Mouse (Mus musculus) heart, adult 18-20 months (tissue): Measurements from ENCODE around the gene Sf3a1. TPM values are rescaled to one million over a fixed set of nuclear protein-coding genes. Genes with fewer than 3 reads are reported as not detected.

Source experiments
- DNase-seq, 2 experiments: peaks; one replicate each; pipeline ENCODE4 v3.0.0; 2021 to 2022; ENCODE audit warnings: mixed read lengths in 1 of 2
- total RNA-seq, 2 experiments: library from RNA; stranded (reverse); gene quantifications; 2 replicates each; pipeline ENCODE4 v1.2.3; 2021

The Sf3a1 gene
- total RNA-seq, 2 experiments from 2014 or later, result 33.4 to 38.3 TPM

DNA sequence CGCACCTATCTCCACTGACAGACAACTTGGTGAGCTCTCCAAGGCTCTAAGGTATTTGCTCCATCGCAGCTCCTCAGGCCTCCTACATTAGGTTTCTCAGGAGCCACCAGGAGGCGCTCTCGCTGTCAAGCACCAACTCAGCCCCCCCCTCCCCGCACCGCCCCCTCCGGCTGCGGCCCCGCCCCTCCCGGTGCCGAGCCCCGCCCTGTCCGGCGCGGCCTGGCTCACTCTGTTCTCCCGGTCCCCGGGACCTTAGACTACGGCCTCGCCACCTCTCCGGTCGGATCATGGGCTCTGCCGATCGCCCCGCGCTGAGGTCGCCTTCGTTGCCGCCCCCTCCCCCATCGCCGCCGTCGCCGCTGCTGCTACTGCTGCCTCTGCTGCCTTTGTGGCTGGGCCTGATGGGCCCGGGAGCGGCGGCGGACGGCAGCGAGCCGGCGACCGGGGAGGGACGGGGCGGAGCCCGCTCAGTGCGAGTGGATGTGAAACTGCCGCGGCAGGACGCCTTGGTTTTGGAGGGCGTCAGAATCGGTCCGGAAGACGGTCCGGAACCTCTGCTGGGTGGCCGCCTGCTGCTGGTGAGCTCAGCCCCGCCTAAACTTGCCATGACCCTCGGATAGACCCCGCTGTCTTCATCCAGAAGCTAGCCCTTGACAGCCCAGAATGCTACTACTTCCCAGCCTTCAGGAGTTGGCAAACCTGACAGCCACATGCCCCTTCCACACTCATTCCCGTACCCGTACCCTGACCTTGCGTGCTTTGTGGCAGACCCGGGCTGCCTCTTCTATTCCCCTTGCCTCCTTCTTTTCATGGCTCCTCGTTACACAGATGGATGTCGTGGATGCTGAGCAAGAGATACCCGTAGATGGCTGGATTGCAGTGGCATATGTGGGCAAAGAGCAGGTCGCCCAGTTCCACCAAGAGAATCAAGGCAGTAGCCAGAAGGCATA is 24.9 kb upstream of the Sf3a1 start, which contains the start of gene Rnf215:
Gene Rnf215, plus strand, starts transcription at position 217 of the 950 bp plus-strand sequence.
- peak; percentile 91 to 94 for DNase-seq

DNA sequence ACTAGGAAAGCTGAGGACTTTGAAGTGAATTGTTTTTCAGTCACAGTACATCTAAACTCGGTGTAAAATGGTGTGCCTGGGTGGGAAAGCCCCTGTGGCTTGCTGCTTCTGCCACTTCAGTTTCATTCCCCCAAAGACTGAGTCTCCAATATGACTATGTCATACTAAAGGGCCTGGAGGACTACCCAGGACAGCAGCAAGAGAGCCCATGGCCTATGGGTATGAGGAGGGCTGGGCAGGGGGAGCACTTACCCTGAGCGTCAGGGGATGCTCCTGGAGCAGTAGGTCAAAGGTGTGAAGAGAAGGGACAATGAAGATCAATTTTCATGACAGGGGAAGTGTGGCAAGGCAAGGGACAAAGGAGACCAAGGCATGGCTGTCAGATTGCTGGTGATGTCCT is 21.2 kb upstream of the Sf3a1 start:
- DNase-seq, result no peak

DNA sequence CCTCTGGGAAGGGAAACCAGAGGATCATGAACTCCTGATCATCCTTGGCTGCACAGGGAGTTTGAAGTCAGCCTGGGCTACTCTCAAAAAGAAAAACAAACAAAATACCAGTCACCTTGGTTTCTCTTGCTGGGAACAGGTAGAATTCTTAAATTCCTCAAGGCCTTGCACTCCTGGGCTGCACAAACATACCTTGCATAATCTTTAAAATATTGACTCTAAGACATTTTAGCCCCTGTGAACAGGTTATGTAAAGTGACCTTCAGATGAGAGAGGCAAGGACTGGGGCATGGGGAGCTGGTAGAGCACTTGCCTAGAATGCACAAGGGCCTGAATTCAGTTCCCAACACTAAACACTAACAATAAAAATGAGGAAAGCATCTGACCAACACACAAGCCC is 18.6 kb upstream of the Sf3a1 start:
- no peak for DNase-seq

DNA sequence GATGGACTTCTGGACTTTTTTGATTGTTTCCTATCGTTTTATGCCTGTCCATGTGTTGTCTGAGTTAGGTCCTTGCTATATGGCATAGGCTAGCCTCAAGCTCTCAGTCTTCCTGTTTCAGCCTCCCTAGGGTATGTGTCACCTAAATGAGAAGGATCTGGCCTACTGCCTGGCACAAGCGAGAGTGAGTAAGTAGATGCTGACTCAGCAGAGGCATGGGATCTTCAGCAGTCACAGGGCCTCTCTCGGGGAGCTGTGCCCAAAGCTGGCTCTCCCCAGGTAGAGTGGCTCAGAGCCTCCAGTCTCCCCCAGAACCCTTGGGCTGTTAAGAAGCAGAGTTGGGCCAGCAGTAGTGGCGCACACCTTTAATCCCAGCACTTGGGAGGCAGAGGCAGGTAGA is 17.8 kb upstream of the Sf3a1 start:
- DNase-seq, result no peak

DNA sequence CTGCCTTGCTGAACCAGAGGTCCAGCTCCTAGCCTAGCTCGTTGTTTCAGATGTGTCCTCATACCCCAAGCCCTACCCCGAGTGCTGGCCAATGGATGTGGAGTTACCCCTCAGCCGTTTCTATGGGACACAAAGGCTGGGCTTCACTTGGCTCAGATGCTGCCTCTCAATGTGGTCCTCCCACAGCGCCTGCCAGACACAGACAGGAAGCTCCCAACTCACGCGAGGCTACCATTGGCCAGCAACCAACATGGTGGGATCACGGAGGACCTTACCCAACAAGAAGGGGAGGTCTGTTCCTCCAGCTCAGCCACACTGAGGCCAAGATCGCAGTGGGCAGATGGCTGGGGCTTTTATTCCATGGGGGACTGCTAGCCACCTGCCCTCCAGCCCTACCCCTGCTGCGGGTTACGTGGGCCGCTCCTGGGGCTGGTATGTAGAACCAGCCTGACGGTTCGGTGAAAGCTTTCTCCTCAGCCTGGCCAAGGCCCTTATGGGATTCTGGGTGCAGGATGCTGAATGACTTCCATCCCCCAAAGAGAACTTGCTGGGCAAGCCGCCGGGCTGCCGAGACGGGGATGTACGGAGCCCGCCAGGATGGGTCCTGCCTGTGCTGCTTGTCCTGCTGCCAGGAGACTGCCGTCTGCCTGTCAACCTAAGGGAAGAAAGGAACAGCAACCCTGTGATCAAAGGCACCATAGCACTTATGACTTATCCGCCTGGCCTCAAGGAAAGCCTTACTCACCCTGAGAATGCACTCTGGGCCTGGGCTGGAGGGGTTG is 16.7 kb upstream of the Sf3a1 start:
- no peak for DNase-seq

DNA sequence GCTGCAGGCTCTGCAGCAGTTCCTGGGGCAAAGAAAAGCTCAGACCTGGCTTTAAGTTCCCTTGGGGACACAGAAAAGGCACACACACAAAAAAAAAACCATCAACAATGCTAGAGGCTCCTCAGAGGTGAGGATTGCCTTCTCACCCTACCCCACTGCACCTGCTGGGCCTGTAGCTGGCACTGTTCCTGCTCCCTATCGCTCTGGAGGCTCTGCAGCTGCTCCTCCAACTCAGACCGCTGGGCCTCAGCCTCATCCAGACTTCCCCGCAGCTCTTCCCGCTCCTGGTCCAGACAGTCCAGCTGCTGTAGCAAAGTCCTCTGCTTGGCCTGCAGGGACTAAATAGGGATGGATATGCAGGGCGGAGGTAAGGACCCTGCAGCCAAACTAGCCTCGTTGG is 13.8 kb upstream of the Sf3a1 start:
- no peak for DNase-seq

DNA sequence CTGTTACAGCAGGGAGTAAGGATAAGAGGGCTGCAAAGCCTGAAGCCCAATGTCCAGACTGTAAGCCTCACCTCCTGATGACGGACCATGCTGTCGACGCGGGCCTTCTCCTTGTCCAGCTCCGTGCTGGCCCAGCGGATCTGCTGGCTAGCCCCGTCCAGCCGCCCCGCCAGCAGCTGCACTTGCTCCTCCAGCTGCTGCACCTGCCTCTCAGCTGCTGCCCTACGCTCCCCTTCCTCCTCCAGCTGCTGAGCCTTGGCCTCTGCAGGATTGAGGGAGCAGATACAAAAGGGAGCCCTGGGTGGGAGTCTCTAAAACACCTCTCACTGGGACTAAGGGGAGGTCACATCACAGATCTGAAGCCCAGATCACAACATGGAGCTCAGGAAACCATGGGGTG is 13.1 kb upstream of the Sf3a1 start:
- DNase-seq, result no peak

DNA sequence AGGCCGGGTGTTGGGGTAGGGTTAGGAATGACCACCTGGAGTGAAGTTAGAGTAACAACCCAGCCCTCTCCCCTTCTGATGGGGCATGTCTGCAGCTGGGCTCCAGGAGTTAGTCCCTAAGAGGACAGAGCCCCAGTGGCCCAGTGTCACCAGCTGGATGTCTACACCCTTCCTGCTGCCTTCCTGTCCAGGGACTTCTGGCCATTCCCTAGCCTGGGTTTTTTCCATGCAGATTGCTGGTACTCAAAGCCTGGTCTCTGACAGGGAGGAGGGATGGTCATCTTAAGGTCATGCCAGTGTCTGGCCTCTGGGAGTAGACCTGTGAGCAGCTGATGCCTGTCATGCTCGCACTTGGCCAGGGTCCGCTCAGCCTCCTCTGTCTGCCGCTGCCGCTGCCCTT is 12.0 kb upstream of the Sf3a1 start:
- DNase-seq, result peak; percentile 26 to 71

DNA sequence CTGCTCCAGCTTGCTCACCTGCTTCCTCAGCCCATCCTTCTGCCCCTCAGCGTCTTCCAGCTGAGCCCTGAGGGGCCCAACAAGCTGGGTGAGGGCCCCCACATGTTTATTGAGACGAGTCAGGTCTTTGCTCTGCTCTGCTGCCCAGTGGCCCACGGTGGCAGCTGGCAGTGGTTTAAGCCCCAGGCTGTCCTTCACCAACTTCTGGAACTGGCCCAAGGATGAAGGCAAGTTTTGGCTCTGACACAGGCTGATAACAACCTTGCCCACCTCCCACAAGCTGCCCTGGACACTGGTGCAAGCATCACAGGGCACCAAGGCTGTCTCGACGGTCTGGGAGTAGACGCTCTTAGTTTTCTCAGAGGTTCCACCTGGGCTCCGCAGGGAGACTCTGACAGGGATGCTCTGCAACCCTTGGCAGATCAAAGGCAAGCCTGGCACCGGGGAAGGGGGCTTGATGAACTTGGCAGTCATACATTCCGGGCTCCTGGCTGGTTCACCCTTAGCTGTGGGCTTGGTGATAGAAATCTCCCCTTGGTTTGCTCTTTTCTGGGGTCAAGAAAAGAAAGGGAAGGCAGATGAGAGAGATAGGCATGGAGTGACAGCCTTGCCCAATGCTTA is 11.5 kb upstream of the Sf3a1 start:
- DNase-seq, result no peak

DNA sequence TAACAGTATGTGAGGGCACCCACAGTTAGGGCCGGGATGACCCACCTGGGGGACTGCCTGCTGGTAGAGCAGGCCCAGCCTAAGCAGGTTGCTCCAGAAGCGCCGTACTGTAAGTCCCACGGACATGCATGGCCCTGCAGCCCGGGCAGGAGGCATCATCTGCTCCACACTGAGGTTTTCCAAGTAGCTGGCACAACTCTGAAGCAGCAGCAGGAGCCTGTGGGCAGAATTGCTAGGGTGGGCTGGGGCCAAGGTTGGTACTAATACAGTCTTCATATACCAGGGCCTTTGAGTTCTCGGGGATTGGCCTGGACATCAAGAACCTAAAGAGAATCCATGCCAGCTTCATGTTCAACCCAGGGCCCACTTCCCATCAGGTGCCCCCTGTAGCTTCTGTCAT is 10.3 kb upstream of the Sf3a1 start:
- DNase-seq, result no peak

DNA sequence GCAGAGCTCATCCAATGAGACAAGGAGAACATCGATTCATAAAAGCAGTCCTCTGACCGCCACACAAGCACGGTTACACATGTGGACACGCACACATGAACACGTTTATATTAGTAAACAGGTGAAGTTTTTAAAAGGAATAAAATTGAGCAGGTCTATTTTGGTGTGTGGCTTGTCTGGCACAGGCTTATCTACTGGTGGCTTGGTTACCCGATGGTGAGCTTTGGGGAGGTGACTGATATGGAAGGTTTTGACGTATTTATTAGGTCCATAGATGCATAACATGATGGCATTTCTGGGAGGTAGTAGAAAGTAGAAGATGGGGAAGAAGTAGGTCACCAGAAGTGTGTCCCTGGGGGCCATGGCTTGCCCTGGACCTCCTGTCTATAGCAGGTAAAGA is 6.5 kb upstream of the Sf3a1 start:
- no peak for DNase-seq

DNA sequence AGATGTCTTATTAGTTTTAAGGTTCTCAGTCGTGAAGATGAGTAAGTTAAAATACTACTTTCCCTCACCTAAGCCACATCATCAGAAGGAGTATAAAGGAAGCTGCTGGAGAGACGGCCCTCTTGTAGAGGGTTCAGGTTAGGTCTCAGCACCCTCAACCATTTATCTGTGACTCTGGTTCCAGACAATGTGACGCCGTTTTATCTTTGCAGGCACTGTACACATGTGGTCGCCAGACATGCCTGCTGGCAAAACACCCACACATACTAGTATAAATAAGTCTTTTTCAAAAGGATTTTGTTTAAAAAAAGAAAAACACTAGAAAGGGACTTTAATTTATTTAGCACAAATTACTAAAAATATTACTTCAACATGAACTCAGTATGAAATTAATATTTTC is 4.5 kb upstream of the Sf3a1 start:
- no peak for DNase-seq

DNA sequence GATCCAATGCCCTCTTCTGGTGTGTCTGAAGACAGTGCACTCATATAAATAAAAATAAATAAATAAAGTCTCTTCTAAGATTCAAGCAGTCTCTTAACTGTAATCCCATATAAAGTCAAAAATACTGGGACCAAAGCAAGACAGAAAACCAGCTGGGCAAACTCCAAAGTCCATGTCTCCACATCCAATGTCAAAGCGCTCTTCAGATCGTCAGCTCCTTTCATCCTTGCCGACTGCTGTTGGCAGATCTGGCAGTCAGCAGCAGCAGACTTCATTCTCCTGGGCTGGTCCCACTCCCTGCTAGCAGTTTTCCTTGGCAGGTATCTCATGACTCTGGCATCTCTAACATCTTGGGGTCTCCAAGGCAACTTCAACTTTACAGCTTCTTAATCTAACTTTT is 1.5 kb upstream of the Sf3a1 start:
- DNase-seq, result no peak

DNA sequence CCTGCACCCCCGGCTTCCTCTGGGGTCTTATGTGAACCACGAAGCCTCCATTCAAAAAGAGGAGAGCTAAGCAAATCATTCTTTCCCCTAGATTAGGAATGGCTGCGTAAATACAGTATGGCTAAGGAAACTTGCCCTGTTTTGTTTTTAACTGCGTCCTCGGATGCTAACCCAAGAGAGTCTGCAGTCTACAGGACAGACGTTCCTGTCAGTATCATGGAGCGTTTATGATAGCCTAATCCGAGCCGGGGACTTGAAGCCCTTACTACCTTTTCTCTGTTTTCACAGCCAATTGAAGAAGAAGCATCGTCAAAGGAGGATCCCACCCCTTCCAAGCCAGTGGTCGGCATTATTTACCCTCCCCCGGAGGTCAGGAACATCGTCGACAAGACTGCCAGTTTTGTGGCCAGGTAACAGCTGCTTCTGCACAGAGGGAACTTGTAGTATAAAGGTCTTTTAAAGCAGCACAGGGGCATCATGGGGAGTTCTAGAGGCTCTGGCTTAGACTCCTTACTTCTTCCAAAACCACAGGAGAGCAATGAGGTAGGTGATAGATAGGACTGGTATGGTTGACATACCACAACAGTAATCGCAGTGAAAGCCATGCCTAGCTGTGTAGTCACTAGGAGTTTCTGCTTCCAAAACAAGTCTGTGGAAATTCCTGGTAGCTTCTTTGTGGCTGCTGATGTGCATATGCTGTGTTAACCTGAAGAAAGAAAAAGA is 769 bp downstream of the Sf3a1 start:
- no peak for DNase-seq

DNA sequence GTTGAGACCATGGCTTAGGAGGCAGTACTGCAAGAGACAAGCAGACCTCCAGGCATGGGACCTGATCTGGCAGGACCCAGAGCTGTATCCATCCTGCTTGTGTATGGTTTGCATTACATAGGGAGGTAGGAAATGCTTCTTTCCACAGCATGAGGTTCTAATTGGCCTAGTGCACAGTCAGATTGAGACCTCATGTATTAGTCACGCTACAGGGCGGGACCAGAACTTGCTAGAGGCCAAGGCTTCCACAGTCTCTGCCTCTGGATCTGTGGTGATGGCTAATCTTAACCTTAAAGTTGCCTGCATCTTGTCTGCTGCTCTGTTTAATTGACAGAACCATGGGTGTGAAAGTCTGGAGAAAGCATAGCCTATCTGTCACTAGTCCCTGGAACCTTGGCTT is 4.6 kb downstream of the Sf3a1 start:
- DNase-seq, result no peak

DNA sequence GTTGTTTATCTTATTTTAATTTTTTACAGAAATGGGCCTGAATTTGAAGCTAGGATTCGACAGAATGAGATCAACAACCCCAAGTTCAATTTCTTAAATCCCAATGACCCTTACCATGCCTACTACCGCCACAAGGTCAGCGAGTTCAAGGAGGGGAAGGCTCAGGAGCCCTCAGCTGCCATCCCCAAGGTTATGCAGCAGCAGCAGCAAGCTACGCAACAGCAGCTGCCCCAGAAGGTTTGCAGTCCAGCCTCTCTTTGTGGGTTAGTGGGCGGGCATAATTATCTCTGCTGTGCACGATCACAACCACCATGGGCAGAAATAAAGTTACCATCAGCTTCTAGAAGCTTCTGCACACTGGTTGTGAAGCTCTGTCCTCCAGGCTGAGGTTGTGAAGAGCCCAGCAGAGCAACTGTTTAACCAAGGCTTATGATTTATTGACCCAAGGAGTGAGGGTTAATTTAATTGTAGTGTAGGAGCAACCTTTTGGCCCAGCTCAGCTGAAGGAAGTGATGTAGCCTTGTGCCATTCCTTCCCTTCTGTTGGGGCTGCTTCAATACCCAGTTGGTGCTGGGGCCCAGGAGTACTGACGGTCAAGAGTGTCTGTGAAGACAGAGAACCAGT is 6.4 kb downstream of the Sf3a1 start:
- no peak for DNase-seq

DNA sequence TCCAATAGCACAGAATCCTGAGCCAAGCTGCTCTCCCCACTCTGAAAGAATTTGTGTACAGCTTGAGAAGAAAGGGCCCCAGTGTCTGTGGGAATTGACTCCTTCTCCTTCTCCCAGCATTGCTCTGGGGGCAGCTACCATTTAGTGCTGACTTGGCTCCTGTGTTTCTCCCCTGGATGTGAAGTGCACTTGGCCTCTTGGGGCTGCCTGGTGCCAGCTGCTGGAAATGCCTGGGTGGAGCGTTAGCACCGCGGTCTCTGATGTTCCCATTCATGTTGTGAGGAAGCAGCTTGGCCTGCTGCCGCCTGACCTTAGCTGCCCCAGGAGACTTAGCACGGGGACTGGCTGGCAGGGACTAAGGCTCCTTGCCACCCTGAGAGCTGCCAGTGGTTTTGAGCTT is 14.4 kb downstream of the Sf3a1 start:
- peak; percentile 82 to 90 for DNase-seq

DNA sequence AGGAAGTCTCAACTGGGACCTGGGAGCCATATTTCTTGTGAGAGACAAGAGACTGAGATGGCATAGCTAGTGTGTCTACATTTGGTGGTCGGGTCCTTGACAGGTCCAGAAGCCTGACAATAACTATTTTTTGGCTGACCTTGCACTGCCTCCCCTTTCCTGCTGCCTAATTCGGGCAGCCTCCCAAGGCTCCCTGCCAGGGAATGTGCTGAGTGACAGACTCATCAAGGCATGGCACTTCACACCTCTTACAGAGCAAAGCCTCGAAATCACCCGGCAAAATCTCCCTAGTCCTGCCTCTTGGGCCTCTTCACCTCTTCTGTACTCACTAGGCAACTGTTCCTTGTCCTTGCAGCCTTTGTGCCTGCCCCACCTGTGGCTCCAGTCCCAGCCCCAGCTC is 17.6 kb downstream of the Sf3a1 start:
- DNase-seq, result peak; percentile 75 to 76

DNA sequence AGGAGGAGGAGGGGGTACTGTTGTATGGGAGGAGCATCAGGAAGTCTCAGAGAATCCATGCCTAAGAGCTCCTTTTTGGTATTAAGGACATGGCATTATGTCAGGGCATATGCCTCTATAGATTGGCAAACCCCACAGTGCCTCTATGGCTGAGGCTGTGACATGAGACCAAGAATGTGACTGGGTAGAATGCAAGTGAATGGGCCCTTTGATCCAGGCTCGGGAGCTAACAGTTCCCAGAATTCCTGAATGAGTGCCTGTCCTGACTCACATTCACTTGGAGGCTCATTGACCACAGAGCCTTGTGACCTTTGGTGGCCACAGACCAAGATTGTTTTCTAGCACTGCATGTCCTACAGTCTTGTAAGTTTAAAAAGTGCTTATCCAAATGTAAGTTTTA is 21.9 kb downstream of the Sf3a1 start:
- no peak for DNase-seq

DNA sequence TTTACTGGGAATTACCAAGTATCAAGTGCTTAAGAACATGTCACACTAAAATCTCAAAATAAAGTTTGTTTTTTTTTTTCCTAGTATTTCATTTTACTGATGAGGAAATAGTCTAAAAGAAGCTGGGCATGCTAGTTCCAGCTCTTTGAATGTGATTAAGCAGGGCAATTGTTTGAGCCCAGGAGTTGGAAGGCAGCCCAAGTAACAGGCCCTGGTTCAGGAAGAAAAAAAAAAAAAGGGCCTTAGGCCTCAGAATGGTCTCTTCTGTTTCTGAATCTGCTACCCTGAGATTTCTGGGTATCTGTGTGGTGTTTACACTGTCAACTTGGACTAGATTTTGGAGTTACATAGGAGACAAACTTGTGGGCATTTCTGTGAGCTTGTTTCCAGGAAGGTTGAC is 23.4 kb downstream of the Sf3a1 start:
- no peak for DNase-seq

DNA sequence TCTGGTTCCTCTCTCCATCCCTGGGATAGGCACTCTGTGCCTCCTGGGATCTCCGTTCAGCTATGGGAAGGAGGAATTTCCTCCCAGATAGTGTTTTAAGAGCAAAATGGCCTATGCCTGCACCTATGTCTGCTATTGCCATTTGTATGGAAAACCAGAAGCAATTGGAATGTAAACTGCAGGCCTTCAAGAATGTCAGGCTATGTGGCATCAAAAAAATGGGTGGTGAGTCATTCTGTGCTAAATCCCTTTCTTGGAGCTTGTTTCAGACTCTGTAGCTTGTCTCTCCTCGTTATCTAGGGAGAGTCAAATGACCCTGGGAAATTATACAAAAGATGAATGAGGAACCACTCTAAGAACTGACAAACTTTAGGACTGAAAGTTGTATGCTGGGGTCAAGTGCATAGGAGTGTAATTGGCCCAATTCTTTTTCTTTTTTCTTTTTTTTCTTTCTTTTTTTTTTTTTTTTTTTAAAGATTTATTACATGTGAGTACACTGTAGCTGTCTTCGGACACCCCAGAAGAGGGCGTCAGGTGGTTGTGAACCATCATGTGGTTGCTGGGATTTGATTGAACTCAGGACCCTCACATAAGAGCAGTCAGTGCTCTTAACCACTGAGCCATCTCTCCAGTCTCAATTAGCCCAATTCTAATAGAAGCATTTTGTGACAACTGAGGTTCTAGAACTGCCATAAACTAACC is 24.3 kb downstream of the Sf3a1 start:
- DNase-seq, result no peak
